Mouse (Mus musculus) limb, embryonic 10.5 days (tissue): ENCODE data around the gene Rasgef1c. TPM values are rescaled to one million over a fixed set of nuclear protein-coding genes. Genes with fewer than 3 reads are reported as not detected.
A peak's percentile ranks its signal among the peaks of the same experiment; 100 is the strongest.

Experiments used
- DNase-seq: peaks from one replicate; pipeline ENCODE4 v3.0.0-alpha.2; 2017; ENCODE audit warnings: low spot score
- H3K27ac ChIP-seq: fragments of 300-500 bp; sonication (generic); 2 replicates; pipeline ENCODE4 v1.5.1; 2016; ENCODE audit warnings: mild to moderate bottlenecking
- H3K27me3 ChIP-seq: fragments of 300-500 bp; sonication (generic); 2 replicates; pipeline ENCODE4 v1.6.1; 2016; ENCODE audit warnings: low read depth, mild to moderate bottlenecking; ENCODE audit not compliant: poor library complexity, severe bottlenecking
- H3K36me3 ChIP-seq: fragments of 300-500 bp; sonication (generic); 2 replicates; pipeline ENCODE4 v1.6.1; 2016; ENCODE audit warnings: mild to moderate bottlenecking, moderate library complexity
- H3K4me1 ChIP-seq: fragments of 300-500 bp; sonication (generic); 2 replicates; pipeline ENCODE4 v1.6.1; 2016
- H3K4me3 ChIP-seq: fragments of 300-500 bp; sonication (generic); 2 replicates; pipeline ENCODE4 v1.5.1; 2016; ENCODE audit warnings: mild to moderate bottlenecking, moderate library complexity
- H3K9me3 ChIP-seq: fragments of 300-500 bp; sonication (generic); replicated peaks from 2 replicates; pipeline ENCODE4 v1.6.1; 2016; ENCODE audit warnings: mild to moderate bottlenecking
- WGBS: fragments of 180-500 bp; shearing (Covaris S2); methylation state at CpG from one replicate; pipeline ENCODE4 v1.1.7; 2016; 5-methylcytosine and 5-hydroxymethylcytosine counted together
- polyA plus RNA-seq: library from polyadenylated mRNA; unstranded; fragments of >200 nt; fragmentation: Nextera tagmentation; extraction: Ambion mirVana; gene quantifications from 2 replicates; pipeline ENCODE4 v1.2.1, GENCODE M21; 2016

Rasgef1c gene
- polyA plus RNA-seq, result 0.15 TPM in 1 of 2 replicates, not detected in the other

GRCm38 (mm10) chr11:49901659-49902458, at the start of gene Rasgef1c:
TSS of gene Rasgef1c (plus strand) at chr11:49901835.
- H3K4me1 ChIP-seq, result peaks cover 19% of the 10 kb centered on the region
- DNase-seq, result peak; percentile 89
- H3K9me3 ChIP-seq, result no peaks in the 10 kb centered on the region
- H3K27ac ChIP-seq, result 0 out of 2 replicates have a peak within 1 kb of the TSS, but pooled peaks have one; percentile 64
- peak within 1 kb of the TSS; percentile 73 for H3K4me3 ChIP-seq
- H3K36me3 ChIP-seq, result no peaks in the 10 kb centered on the region
- H3K27me3 ChIP-seq, result peaks cover 48% of the 10 kb centered on the region
- 4% methylated on average over 99 of the region's 99 CpGs for WGBS

GRCm38 (mm10) chr11:49855144-49855543, 46.5 kb upstream of the Rasgef1c start:
- H3K9me3 ChIP-seq, result no peaks in the 10 kb centered on the region
- H3K4me1 ChIP-seq, result no peaks in the 10 kb centered on the region
- peak; percentile 6 for DNase-seq
- H3K36me3 ChIP-seq, result peaks cover 32% of the 10 kb centered on the region
- 88% methylated on average over 5 of the region's 5 CpGs for WGBS
- H3K27ac ChIP-seq, result no peak overlapping the region
- no peaks in the 10 kb centered on the region for H3K27me3 ChIP-seq
- H3K4me3 ChIP-seq, result no peak overlapping the region

- no peak overlapping the region for H3K4me3 ChIP-seq
- H3K4me1 ChIP-seq, result no peaks in the 10 kb centered on the region
- DNase-seq, result peak; percentile 10
- no peak overlapping the region for H3K27ac ChIP-seq
- H3K36me3 ChIP-seq, result peaks cover 24% of the 10 kb centered on the region
- no peaks in the 10 kb centered on the region for H3K27me3 ChIP-seq
- WGBS, result 90% methylated on average over 4 of the region's 4 CpGs
- H3K9me3 ChIP-seq, result no peaks in the 10 kb centered on the region
These were observed 40.5 kb upstream of the Rasgef1c start for GRCm38 (mm10) chr11:49861139-49861538.

GRCm38 (mm10) chr11:49863926-49864325, 37.7 kb upstream of the Rasgef1c start:
- Histone ChIP-seq H3K36me3 (peaks cover 27% of the 10 kb centered on the region), H3K27me3 (no peaks in the 10 kb centered on the region), H3K4me3 (no peak overlapping the region), H3K9me3 (no peaks in the 10 kb centered on the region), H3K4me1 (no peaks in the 10 kb centered on the region), H3K27ac (no peak overlapping the region)
- no peak for DNase-seq

- no peak overlapping the region for H3K4me3 ChIP-seq
- peaks cover 43% of the 10 kb centered on the region for H3K36me3 ChIP-seq
- DNase-seq, result no peak
- H3K4me1 ChIP-seq, result no peaks in the 10 kb centered on the region
- 87% methylated on average over 5 of the region's 5 CpGs for WGBS
- no peak overlapping the region for H3K27ac ChIP-seq
- H3K9me3 ChIP-seq, result no peaks in the 10 kb centered on the region
- H3K27me3 ChIP-seq, result no peaks in the 10 kb centered on the region
These were observed 34.3 kb upstream of the Rasgef1c start for GRCm38 (mm10) chr11:49867320-49867719.

GRCm38 (mm10) chr11:49869762-49870161, 31.9 kb upstream of the Rasgef1c start:
- Histone ChIP-seq H3K27ac (no peak overlapping the region), H3K4me1 (no peaks in the 10 kb centered on the region), H3K36me3 (peaks cover 50% of the 10 kb centered on the region), H3K9me3 (no peaks in the 10 kb centered on the region), H3K27me3 (no peaks in the 10 kb centered on the region), H3K4me3 (no peak overlapping the region)
- peak; percentile 47 for DNase-seq

GRCm38 (mm10) chr11:49871914-49872313, 29.7 kb upstream of the Rasgef1c start:
- H3K4me3 ChIP-seq, result no peak overlapping the region
- H3K27ac ChIP-seq, result no peak overlapping the region
- peaks cover 46% of the 10 kb centered on the region for H3K36me3 ChIP-seq
- no peaks in the 10 kb centered on the region for H3K27me3 ChIP-seq
- peak; percentile 62 for DNase-seq
- WGBS, result 61% methylated on average over 6 of the region's 6 CpGs
- no peaks in the 10 kb centered on the region for H3K9me3 ChIP-seq
- H3K4me1 ChIP-seq, result no peaks in the 10 kb centered on the region

- H3K27me3 ChIP-seq, result no peaks in the 10 kb centered on the region
- no peaks in the 10 kb centered on the region for H3K4me1 ChIP-seq
- no peaks in the 10 kb centered on the region for H3K9me3 ChIP-seq
- 96% methylated on average over 6 of the region's 6 CpGs for WGBS
- peaks cover 43% of the 10 kb centered on the region for H3K36me3 ChIP-seq
- no peak overlapping the region for H3K27ac ChIP-seq
- DNase-seq, result no peak
- H3K4me3 ChIP-seq, result no peak overlapping the region
These were observed 28.9 kb upstream of the Rasgef1c start for GRCm38 (mm10) chr11:49872779-49873178.

GRCm38 (mm10) chr11:49876948-49877817, 24.5 kb upstream of the Rasgef1c start:
- no peak for DNase-seq
- Histone ChIP-seq H3K36me3 (peaks cover 45% of the 10 kb centered on the region), H3K27me3 (no peaks in the 10 kb centered on the region), H3K4me3 (no peak overlapping the region), H3K27ac (no peak overlapping the region), H3K9me3 (no peaks in the 10 kb centered on the region), H3K4me1 (no peaks in the 10 kb centered on the region)
- 96% methylated on average over 8 of the region's 8 CpGs for WGBS

- Histone ChIP-seq H3K4me3 (no peak overlapping the region), H3K4me1 (no peaks in the 10 kb centered on the region), H3K9me3 (no peaks in the 10 kb centered on the region), H3K27me3 (no peaks in the 10 kb centered on the region), H3K27ac (no peak overlapping the region), H3K36me3 (peaks cover 46% of the 10 kb centered on the region)
- DNase-seq, result no peak
- WGBS, result 94% methylated on average over 3 of the region's 3 CpGs
These were observed 21.5 kb upstream of the Rasgef1c start for GRCm38 (mm10) chr11:49879950-49880642.

GRCm38 (mm10) chr11:49883394-49883793, 18.2 kb upstream of the Rasgef1c start:
- WGBS, result 94% methylated on average over 3 of the region's 3 CpGs
- Histone ChIP-seq H3K36me3 (peaks cover 40% of the 10 kb centered on the region), H3K27me3 (no peaks in the 10 kb centered on the region), H3K27ac (no peak overlapping the region), H3K4me1 (no peaks in the 10 kb centered on the region), H3K9me3 (no peaks in the 10 kb centered on the region), H3K4me3 (no peak overlapping the region)
- no peak for DNase-seq

GRCm38 (mm10) chr11:49888469-49888868, 13.2 kb upstream of the Rasgef1c start:
- DNase-seq, result no peak
- Histone ChIP-seq H3K27ac (no peak overlapping the region), H3K4me1 (no peaks in the 10 kb centered on the region), H3K36me3 (peaks cover 16% of the 10 kb centered on the region), H3K27me3 (no peaks in the 10 kb centered on the region), H3K9me3 (no peaks in the 10 kb centered on the region), H3K4me3 (no peak overlapping the region)
- WGBS, result 87% methylated on average over 5 of the region's 5 CpGs
